Mouse (Mus musculus) midbrain, postnatal 0 days (tissue): Measurements from ENCODE around the gene Sh3tc1. TPM values are rescaled to one million over a fixed set of nuclear protein-coding genes. Genes with fewer than 3 reads are reported as not detected.
A peak's percentile ranks its signal among the peaks of the same experiment; 100 is the strongest.

Experiments
- ATAC-seq: fragments of 200-750 bp; cut with Nextera tagmentation; 2 replicates; pipeline ENCODE4 v1.8.0; 2017; ENCODE audit warnings: moderate number of reproducible peaks, mild to moderate bottlenecking, moderate TSS enrichment, moderate library complexity; ENCODE audit not compliant: low FRiP score
- DNase-seq: peaks from one replicate; pipeline ENCODE4 v3.0.0-alpha.2; 2015; ENCODE audit warnings: low spot score
- H3K27ac ChIP-seq: fragments of 300-500 bp; sonication (generic); 2 replicates; pipeline ENCODE4 v1.5.1; 2014; ENCODE audit warnings: low read depth, mild to moderate bottlenecking, low read length, mixed read lengths
- H3K27me3 ChIP-seq: fragments of 300-500 bp; sonication (generic); 2 replicates; pipeline ENCODE4 v1.6.1; 2014; ENCODE audit warnings: low read length, control low read depth, mixed read lengths; ENCODE audit not compliant: insufficient read depth
- H3K36me3 ChIP-seq: fragments of 300-500 bp; sonication (generic); 2 replicates; pipeline ENCODE4 v1.6.1; 2014; ENCODE audit warnings: low read length, control low read depth, mixed read lengths; ENCODE audit not compliant: insufficient read depth
- H3K4me1 ChIP-seq: fragments of 300-500 bp; sonication (generic); 2 replicates; pipeline ENCODE4 v1.6.1; 2014; ENCODE audit warnings: mild to moderate bottlenecking, control low read depth, antibody characterized with exemption, low read length, mixed read lengths; ENCODE audit not compliant: insufficient read depth
- H3K4me2 ChIP-seq: fragments of 300-500 bp; sonication (generic); 2 replicates; pipeline ENCODE4 v1.6.1; 2014; ENCODE audit warnings: low read depth, mild to moderate bottlenecking, low read length, mixed read lengths; ENCODE audit not compliant: poor library complexity, severe bottlenecking
- H3K4me3 ChIP-seq: fragments of 300-500 bp; sonication (generic); 2 replicates; pipeline ENCODE4 v1.5.1; 2014; ENCODE audit warnings: low read depth, mild to moderate bottlenecking, low read length, moderate library complexity
- H3K9ac ChIP-seq: fragments of 300-500 bp; sonication (generic); replicated peaks from 2 replicates; pipeline ENCODE4 v1.6.1; 2014; ENCODE audit warnings: mild to moderate bottlenecking, low read length, moderate library complexity, mixed read lengths; ENCODE audit not compliant: poor library complexity, severe bottlenecking
- H3K9me3 ChIP-seq: fragments of 300-500 bp; sonication (generic); 2 replicates; pipeline ENCODE4 v1.6.1; 2016; ENCODE audit warnings: low read length, control low read depth
- CTCF ChIP-seq: IDR thresholded peaks from 2 replicates; pipeline ENCODE4 v1.5.1; 2016; ENCODE audit warnings: antibody characterized with exemption, mild to moderate bottlenecking
- WGBS: fragments of 180-500 bp; shearing (Covaris S2); extraction: QIAGEN DNeasy Blood & Tissue Kit; methylation state at CpG from one replicate; pipeline ENCODE4 v1.1.7; 2014; 5-methylcytosine and 5-hydroxymethylcytosine counted together
- polyA plus RNA-seq: library from polyadenylated mRNA; unstranded; fragments of >200 nt; fragmentation: Nextera tagmentation; extraction: Ambion mirVana; gene quantifications from 2 replicates; pipeline ENCODE4 v1.2.1, GENCODE M21; 2015
- total RNA-seq: library from RNA; depleted of rRNA; stranded (reverse); fragments of >200 nt; gene quantifications from 2 replicates; pipeline ENCODE4 v1.2.3, GENCODE M21; 2014

The Sh3tc1 gene
- total and polyA plus RNA-seq, 2 experiments from 2014 or later, result 1.8 to 1.9 TPM

DNA sequence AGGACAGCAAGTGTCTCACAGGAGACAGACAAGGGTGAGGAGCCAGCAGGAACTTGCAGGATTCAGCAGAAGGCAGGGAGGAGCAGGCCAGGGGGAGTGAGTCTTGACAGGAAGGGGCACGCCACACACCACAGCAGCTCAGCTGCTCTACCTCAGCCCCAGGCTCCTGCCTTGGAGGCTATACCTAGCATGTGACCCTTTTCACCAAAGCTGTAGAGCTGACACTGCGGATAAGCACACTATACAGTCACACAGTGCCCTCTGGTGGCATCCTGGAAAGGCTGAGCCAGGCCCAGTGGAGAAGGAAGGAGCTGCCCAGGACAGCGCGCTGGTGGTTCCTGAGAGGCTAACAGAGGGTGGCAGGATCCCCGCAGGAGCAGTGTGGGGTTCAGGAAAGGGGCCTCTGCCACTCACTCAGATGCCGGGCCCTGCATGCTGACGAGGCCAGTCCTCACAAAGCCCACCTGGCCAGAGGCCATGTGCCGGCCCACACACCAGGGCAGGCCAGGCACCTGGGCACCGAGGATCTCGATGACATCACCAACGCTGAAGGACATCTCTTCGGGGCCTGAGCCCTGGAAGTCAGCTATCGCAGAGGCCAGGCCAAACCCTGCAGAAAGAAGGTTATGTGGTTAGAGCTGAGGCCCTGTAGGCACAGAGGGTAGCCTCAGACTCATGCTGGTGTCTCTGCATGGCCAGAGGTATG lies 26.0 kb downstream of the Sh3tc1 start:
- WGBS, result 51% methylated on average over 13 of the region's 13 CpGs
- Histone ChIP-seq H3K27ac (no peak overlapping the region), H3K9me3 (no peaks in the 10 kb centered on the region), H3K36me3 (no peaks in the 10 kb centered on the region), H3K27me3 (no peaks in the 10 kb centered on the region), H3K4me3 (no peak overlapping the region), H3K4me1 (no peaks in the 10 kb centered on the region), H3K4me2 (no peak overlapping the region), H3K9ac (no peak overlapping the region)
- ATAC-seq (peak; percentile 88), DNase-seq (peak; percentile 92)
- TF ChIP-seq CTCF, result peak; percentile 98

DNA sequence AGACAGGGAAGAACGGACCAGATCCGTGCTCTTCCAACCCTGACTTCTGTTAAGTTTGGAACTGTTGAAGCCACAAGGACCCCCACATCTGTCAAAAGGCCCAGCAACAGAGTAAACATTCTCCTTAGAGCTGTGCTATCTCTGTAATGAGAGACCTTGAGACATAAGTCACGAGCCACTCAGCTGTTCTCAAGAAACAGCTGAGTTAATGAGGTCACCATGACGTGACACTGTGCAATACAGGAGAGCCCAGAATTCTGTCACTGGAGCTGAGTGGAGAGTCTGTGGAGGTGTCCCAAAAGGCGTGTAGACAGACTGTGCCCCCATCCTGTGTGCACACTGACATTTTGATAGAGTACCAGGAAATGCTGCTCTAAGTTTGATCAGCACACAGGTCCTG lies 27.3 kb downstream of the Sh3tc1 start:
- ATAC-seq, result no peak
- Histone ChIP-seq H3K9ac (no peak overlapping the region), H3K9me3 (no peaks in the 10 kb centered on the region), H3K36me3 (no peaks in the 10 kb centered on the region), H3K4me3 (no peak overlapping the region), H3K27ac (no peak overlapping the region), H3K4me1 (no peaks in the 10 kb centered on the region), H3K27me3 (no peaks in the 10 kb centered on the region), H3K4me2 (no peak overlapping the region)
- WGBS, result 77% methylated on average over 5 of the region's 5 CpGs
- no peak for DNase-seq
- TF ChIP-seq CTCF, result no peak

DNA sequence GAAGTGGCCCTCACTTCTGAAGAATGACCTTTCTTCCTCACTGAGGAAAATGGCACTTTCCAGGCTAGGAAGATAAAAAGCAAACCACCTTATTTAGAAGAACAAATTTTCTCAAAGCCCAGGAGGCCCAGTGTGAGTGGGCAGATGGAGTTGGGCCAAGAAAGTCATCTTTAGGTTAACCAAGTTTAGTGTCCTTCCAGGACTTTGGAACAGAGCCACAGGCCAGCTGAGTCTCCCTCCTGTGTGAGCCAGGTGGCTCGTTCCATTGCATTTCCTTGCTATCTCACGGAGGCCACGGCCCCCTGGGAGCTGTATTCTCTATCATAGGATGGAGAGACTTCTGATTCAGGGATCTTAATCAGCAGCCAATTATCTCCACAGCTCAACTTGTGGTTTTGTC lies 28.9 kb downstream of the Sh3tc1 start:
- H3K4me3 ChIP-seq, result no peak overlapping the region
- DNase-seq (no peak), ATAC-seq (no peak)
- H3K27me3 ChIP-seq, result no peaks in the 10 kb centered on the region
- no peaks in the 10 kb centered on the region for H3K9me3 ChIP-seq
- H3K4me2 ChIP-seq, result no peak overlapping the region
- WGBS, result 74% methylated on average over 3 of the region's 3 CpGs
- no peak for TF ChIP-seq CTCF
- H3K9ac ChIP-seq, result no peak overlapping the region
- H3K4me1 ChIP-seq, result no peaks in the 10 kb centered on the region
- H3K36me3 ChIP-seq, result no peaks in the 10 kb centered on the region
- no peak overlapping the region for H3K27ac ChIP-seq

DNA sequence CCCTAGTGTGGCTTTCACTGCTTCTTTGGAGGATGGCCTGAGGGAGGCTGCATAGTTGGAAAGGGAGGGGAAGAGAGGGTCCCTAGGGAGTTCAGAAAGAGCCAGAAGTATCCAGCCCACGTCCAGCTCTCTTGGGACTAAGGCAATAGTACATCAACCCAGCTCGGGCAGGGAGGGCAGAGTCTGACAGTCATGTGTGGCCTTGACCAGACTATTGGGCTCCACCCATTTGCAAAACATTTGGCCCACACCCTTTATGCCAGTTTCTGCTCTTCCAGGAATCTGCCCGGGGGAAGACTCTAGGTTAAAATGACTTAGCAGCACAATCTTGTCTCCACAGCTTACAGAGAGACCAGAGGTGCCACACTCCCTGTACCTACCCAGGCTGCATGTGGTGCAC lies 29.3 kb downstream of the Sh3tc1 start:
- TF ChIP-seq CTCF, result no peak
- 68% methylated on average over 3 of the region's 3 CpGs for WGBS
- H3K9me3 ChIP-seq, result no peaks in the 10 kb centered on the region
- no peaks in the 10 kb centered on the region for H3K27me3 ChIP-seq
- no peak overlapping the region for H3K4me3 ChIP-seq
- no peak overlapping the region for H3K9ac ChIP-seq
- no peaks in the 10 kb centered on the region for H3K4me1 ChIP-seq
- H3K27ac ChIP-seq, result no peak overlapping the region
- no peaks in the 10 kb centered on the region for H3K36me3 ChIP-seq
- no peak for DNase-seq
- ATAC-seq, result no peak
- H3K4me2 ChIP-seq, result no peak overlapping the region

DNA sequence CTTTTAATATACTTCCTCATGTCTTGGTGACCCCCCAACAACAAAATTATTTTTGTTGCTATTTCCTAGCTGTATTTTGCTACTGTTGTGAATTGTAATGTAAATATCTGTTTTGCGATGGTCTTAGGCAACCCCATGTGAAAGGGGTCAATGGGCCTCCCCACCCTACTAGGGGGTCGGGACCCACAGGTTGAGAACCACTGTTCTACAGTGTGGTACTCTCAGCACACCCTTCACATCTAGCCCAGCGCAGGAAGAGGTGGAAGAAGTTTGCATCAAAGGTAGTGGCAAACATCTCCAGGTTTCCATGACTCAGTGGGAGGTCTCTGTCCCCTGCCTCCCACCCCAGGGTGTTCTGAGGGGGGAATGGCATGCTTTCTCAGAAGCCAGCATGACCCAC lies 34.4 kb downstream of the Sh3tc1 start:
- TF ChIP-seq CTCF, result no peak
- Histone ChIP-seq H3K36me3 (no peaks in the 10 kb centered on the region), H3K4me1 (no peaks in the 10 kb centered on the region), H3K4me2 (no peak overlapping the region), H3K27me3 (no peaks in the 10 kb centered on the region), H3K27ac (no peak overlapping the region), H3K9ac (no peak overlapping the region), H3K9me3 (no peaks in the 10 kb centered on the region), H3K4me3 (no peak overlapping the region)
- 87% methylated on average over 3 of the region's 3 CpGs for WGBS
- ATAC-seq, result no peak
- DNase-seq, result no peak

DNA sequence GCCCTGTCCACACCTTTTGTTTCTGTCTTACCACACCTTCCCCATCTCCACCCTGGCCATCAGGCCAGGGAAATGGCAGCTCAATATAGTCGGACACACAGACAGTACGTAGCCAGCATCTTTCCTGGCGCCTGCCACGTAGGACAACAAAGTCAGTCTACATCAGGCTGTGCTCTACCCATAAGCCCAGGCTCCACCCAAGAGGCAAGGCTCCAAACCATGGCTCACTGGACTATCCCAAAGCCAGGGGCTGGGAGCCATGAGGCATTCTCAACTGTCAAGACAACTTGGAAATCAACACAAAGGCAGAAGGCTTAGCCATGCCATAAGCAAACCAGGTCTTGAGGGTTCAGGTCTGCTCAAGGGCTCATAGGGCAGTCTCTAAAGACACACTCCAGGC lies 36.0 kb downstream of the Sh3tc1 start:
- Histone ChIP-seq H3K4me2 (no peak overlapping the region), H3K27me3 (no peaks in the 10 kb centered on the region), H3K27ac (no peak overlapping the region), H3K4me3 (no peak overlapping the region), H3K4me1 (no peaks in the 10 kb centered on the region), H3K36me3 (no peaks in the 10 kb centered on the region), H3K9me3 (no peaks in the 10 kb centered on the region), H3K9ac (no peak overlapping the region)
- 92% methylated on average over 4 of the region's 4 CpGs for WGBS
- no peak for ATAC-seq
- DNase-seq, result no peak
- no peak for TF ChIP-seq CTCF
